Mouse (Mus musculus) embryo, embryonic 11.5 days (tissue): ENCODE data around the gene Ahdc1.
A peak's percentile ranks its signal among the peaks of the same experiment; 100 is the strongest.

Experiments used
- DNase-seq: peaks from one replicate; pipeline ENCODE4 v3.0.0-alpha.2; 2012; ENCODE audit warnings: low read depth, low spot score

Gene Ahdc1

DNA sequence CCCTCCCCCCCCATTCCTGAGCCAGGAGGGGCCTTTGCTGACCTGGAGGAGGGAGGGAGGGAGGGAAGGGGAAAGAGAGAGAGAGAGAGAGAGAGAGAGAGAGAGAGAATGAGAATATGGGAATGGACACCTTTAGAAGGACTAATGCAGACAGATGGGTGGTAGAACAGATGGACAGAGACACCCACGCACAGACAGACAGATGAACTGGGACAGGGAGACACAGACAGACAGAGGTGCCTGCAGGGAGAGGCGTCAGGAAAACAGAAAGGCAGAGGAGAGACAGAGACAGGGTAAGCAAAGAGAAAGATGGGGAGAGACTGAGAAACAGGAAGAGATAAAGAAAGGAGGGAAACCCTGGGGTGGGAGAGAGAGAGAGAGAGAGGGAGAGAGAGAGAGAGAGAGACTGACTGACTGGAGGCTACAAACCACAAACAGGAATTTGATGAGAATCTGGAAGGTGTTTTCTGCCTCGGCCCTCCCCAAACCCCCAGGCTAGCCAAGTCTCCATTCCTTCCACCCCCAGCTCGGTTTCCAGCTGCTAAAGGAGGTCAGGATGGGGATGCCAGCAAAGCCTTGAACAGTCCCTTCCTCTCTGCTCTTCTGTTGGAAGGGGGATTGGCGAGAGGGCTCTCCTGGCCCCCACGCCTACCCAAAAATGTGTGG, 6.7 kb downstream of the Ahdc1 start:
- DNase-seq: no peak

- DNase-seq: no peak
These were observed 7.3 kb downstream of the Ahdc1 start for GRCm38 (mm10) chr4:133018263-133018798.

GRCm38 (mm10) chr4:133020721-133021120, 9.7 kb downstream of the Ahdc1 start:
- DNase-seq: no peak

DNA sequence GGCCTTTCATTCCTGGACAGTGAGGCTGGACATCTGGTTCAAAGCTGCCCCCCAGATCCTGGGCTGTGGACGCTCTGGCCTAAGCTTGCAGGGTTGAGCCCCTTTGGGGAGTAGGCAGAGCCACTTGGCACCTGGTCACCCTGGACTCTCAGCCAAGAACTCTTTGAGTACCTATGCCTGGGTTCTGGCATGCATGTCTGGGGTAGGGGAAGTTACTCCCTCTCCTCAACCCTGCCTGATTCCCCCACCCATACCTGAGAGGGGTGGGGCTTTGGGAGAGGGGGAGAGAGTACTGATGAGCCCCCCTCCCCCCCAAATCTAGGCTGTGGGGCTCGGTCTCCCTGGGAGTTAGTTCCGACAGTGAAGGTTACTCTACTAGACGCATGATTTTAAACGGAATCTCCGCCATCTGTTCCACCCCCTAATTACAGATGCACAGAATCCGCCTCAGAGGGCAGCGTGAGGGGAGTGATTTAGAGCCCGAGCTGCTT, 10.2 kb downstream of the Ahdc1 start:
- no peak for DNase-seq

DNA sequence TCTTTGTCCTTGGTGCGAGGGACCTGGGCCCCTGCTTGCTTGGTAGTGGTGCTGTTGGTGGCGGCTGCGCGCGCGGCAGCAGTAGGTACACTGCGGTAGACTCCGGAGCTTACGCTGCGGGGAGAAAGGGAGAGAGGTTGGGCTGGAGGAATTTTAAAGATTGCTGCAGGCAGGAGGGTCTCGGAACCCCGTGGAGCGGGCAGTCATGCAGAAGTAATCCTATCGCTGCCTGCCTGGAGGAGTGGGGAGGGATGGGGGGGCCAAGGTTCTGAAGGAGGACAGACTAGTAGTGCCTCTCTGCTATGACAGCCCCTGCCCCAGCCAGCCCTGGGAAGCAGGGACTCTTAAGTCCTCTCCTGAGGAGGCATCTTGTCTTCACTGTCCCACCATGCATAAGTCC, 11.2 kb downstream of the Ahdc1 start:
- DNase-seq: no peak

- DNase-seq: no peak
These were observed 12.0 kb downstream of the Ahdc1 start for GRCm38 (mm10) chr4:133022954-133023635.

DNA sequence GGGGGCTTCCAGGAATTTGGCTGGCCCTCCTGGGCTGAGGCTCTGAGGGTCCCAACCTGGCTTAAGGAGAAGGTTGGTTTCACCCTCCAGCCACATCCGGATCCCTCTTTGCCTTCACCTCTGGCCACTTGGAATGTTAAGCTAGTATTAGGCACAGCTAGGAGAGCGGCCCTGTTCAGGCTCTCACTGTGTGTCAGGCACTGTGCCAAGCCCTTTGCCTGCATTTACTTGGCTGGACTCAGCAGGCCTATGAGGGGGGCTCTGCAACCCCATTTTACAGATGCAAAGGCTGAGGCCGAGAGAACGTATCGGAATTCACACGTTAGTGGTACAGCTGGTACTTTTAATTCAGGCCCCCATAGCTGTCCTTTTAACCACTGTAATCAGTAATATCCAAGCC, 12.6 kb downstream of the Ahdc1 start:
- DNase-seq: no peak

GRCm38 (mm10) chr4:133024404-133024803, 13.3 kb downstream of the Ahdc1 start:
- no peak for DNase-seq

- no peak for DNase-seq
These were observed 14.1 kb downstream of the Ahdc1 start for GRCm38 (mm10) chr4:133024969-133025685.

- DNase-seq: no peak
These were observed 15.2 kb downstream of the Ahdc1 start for GRCm38 (mm10) chr4:133026272-133026671.

GRCm38 (mm10) chr4:133026826-133027375, 15.8 kb downstream of the Ahdc1 start:
- no peak for DNase-seq

DNA sequence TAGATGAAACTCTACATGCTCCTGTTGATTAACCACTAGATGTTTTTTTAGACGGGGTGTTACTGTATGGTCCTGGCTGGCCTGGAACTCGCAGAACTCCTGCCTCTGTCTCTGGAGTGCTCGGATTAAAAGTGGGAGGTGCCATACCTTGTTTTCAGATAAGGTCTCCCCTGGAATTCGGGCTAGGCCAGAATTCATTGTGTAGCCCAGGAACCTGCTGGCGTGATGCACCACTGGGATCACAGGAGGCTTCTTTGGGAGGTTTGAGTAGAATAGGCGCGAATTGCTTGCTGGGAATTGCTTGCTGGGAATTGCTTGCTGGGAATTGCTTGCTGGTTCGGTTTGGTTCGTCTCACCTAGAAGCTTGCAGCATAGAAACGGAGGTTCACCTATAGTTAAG, 16.7 kb downstream of the Ahdc1 start:
- DNase-seq: no peak

GRCm38 (mm10) chr4:133028193-133028592, 17.1 kb downstream of the Ahdc1 start:
- DNase-seq: no peak

DNA sequence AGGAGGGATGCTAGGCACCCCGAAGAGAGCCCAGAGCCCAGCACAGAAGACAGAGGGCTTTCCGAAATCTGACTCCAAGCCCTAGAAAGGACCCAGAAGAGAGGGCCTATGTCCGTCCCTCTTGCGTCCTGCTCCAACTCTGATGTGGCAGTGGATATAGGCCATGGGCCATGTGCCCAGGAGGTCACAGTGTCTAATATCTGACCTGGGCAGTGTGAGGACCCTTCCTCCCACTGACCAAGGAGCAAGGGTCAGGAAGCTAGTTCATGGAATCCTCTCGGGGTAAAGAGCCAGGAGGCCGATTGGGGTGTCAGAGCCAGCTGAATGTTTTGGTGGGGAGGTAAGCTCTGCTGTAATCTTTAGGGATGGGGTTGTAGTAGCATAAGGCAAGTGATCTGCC, 17.8 kb downstream of the Ahdc1 start:
- no peak for DNase-seq

DNA sequence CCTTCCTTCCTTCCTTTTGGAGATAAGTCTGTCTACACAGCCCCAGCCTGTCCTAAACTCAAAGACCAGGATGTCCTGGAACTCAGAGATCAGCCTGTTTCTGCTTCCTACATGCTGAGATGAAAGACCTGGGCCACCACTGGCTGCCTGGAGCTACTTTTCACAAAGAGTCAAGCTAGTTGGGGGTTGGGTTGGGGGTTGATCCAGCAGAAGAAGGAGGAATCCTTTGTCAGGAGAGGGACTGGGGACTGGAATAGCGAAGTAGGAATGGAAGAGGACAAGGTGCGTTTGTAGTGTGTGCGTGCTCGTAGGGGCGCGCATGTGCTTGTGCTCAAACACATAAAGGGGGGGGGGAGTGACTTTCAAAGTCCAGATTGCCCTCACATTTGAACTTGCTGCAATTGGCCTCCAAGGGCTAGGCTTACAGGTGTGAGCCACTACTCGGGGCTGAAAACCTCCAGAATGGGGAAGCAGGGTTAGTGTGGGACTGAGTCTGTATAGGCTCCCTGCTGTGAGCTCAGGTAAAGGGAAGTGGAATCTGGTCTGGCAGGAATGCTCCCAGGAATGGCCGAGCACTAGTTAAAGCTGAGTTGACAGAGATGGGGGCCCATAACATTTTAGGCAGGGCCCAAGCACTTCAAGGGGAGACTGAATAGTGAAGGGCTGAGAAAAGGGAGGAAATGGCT, 21.5 kb downstream of the Ahdc1 start:
- no peak for DNase-seq

DNA sequence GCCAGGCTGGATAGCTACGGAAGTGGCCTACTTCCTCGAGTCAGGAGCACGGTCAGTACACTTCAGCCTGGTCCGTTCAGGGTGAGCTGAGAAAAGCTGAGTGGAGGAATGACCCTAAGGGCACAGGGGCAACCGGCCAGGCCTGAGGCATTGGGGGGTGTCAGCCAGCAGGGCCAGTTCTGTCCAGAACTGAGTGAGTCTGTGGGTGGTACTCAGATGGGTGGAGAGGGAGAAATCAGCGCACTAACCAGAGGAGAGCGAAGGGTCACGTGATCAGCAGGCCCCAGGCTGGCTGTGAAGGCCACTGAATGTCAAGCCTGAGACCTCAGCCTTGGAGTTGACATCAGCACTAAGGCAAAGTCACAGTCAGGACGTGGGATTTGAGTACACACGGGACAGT, 23.4 kb downstream of the Ahdc1 start:
- no peak for DNase-seq

GRCm38 (mm10) chr4:133035446-133035845, 24.4 kb downstream of the Ahdc1 start:
- DNase-seq: no peak

DNA sequence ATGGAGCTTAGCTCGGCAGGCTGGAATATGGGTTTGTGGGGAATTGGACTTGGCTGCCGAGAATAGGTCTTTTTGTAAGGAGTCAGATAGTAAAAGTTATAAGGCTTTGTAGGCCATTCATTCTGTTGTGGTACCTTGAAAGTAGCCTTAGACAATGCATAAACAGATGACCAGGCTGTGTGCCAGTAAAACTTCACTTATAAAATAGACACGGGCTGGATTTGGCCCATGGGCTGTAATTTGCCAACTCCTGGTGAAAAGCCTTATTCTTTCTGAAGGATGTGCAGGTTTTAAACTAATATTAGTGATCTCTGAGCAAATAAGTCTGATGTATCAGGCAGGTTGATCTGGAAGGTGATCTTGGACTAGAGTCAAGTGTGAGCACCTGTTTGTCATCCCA, 24.9 kb downstream of the Ahdc1 start:
- no peak for DNase-seq

DNA sequence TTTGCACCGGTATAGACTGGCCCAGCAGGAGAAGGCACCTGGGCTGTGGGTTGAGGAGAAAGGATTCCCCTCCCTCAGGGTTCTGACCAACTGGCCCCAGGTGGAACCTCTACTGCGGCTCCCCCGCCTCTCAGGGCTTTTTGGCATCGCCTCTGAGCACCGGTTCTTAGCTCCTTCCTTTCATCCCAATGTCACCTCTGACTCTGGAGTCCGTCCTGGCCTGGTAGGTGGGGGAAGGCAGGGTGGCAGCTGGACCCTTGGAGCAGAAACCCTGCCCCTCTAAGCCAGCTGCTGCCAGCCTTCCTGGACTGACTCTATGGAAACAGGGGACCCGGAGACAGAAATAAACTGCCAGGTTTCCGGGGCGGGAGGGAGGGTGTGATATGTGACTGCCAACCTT, 26.2 kb downstream of the Ahdc1 start:
- DNase-seq: no peak

GRCm38 (mm10) chr4:133037798-133038197, 26.7 kb downstream of the Ahdc1 start:
- DNase-seq: no peak

- DNase-seq: peak; percentile 66
These were observed 27.6 kb downstream of the Ahdc1 start for GRCm38 (mm10) chr4:133038521-133039115.
